9 mouse cellular contexts compared by ENCODE assay signal in the genomic region with DNA sequence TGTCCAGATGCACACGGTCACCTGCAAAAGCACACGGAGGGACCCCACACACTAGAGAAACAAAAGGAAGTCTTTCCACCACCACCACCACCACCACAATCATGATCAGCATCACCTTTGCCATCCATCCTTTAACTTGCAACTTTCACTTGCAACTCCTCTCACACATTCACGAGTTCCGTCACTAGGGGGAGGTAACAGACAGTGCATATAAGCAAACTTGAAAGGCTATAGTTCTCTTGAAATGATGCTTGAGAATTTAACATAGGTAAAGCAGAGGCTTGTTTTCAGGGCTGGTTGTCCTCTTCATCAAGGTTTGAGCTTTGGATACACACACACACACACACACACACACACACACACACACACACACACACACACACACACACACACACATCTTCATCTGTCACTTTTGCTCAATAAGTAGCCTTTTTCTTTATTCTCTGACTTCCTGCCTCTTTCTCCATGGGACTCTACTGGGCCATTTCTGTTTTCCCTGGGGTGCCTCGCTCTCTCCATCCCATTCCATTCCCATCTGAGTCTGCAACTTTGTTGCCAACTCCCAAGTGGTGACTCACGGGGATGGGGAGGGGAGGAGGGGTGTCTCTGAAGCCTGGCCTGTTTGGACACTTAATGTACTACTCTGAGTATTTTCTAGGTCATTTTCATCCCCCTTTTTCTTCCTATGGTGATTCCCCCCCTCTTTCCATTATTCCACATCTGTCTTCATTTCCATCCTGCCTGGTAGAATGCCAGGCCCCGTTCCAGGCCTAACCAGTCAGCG.
A peak's percentile ranks its signal among the peaks of the same experiment; 100 is the strongest.
DNase-seq lines count a peak whose midpoint lies in the region; ATAC-seq and TF ChIP-seq lines count a peak whose summit lies in the region.
"Had no signal": no experiment of that assay in that cellular context is flagged by ENCODE, and none has a peak within 500 bp of the region (broad histone marks: within the 10 kb centered on the region; RNA-seq: fewer than 3 reads in every experiment).

No protein-coding gene starts in this region.

- H3K4me1 ChIP-seq in heart, postnatal 0 days (ENCODE audit: control insufficient read depth, insufficient read depth), result peaks cover 11% of the 10 kb centered on the region

- H3K4me3 ChIP-seq in heart, postnatal 0 days (ENCODE audit: low read depth, low read length), result no peak overlapping the region
- H3K4me3 ChIP-seq: limb, embryonic 13.5 days had no signal

- no peak overlapping the region for H3K27ac ChIP-seq in heart, postnatal 0 days (ENCODE audit: low read depth)
- H3K27ac ChIP-seq: limb, embryonic 13.5 days had no signal

- no peak for ATAC-seq in heart, postnatal 0 days (ENCODE audit: insufficient read depth, low read depth)
- ATAC-seq in megakaryocyte progenitor cell, adult 5-6 weeks (replicated peaks; ENCODE audit: poor library complexity), result peak; percentile 70

- no peaks in the 10 kb centered on the region for H3K27me3 ChIP-seq in heart, postnatal 0 days (ENCODE audit: control insufficient read depth, insufficient read depth, low read length)
- H3K27me3 ChIP-seq in splenic B cell, adult 2 months (ENCODE audit: control insufficient read depth, insufficient read depth, low read length, poor library complexity, severe bottlenecking), result no peaks in the 10 kb centered on the region
- H3K27me3 ChIP-seq: limb, embryonic 13.5 days had no signal

- TF ChIP-seq CTCF in heart, postnatal 0 days (IDR thresholded peaks at IDR 0.05; ENCODE audit: low read depth), result peak; percentile 94

- H3K9ac ChIP-seq in heart, postnatal 0 days (replicated peaks; ENCODE audit: low read depth, low read length), result no peak overlapping the region
- H3K9ac ChIP-seq: limb, embryonic 13.5 days had no signal

- peak; percentile 36 for DNase-seq in adrenal gland, adult 2 months
- DNase-seq in adrenal gland, adult 8-10 months, result no peak
- DNase-seq in WW6 (ENCODE audit: low read depth, low spot score), result peak; percentile 31
- peak; percentile 90 for DNase-seq in embryo, embryonic 10 days (ENCODE audit: low spot score)
- peak; percentile 71 for DNase-seq in heart, postnatal 0 days (ENCODE audit: low spot score)
- DNase-seq in layer of hippocampus, adult 8-10 months (ENCODE audit: low spot score in 2 of 2), result peak; percentile 50 to 67
- peak; percentile 38 for DNase-seq in splenic B cell, adult 2 months (ENCODE audit: low read depth, low spot score)

- TF ChIP-seq EP300 in heart, postnatal 0 days (IDR thresholded peaks at IDR 0.05; ENCODE audit: low read depth), result no peak

- H3K36me3 ChIP-seq in heart, postnatal 0 days (replicated peaks; ENCODE audit: control insufficient read depth, insufficient read depth, low read length), result no peaks in the 10 kb centered on the region
- H3K36me3 ChIP-seq in splenic B cell, adult 2 months (ENCODE audit: control insufficient read depth, insufficient read depth, low read length, poor library complexity, severe bottlenecking), result no peaks in the 10 kb centered on the region

- 44% methylated on average over 8 of the region's 8 CpGs for WGBS in heart, postnatal 0 days

- no peak overlapping the region for H3K4me2 ChIP-seq in heart, postnatal 0 days (ENCODE audit: low read depth, low read length)
- H3K4me2 ChIP-seq: limb, embryonic 13.5 days had no signal

- H3K9me3 ChIP-seq in heart, postnatal 0 days (replicated peaks; ENCODE audit: control insufficient read depth, low read length), result no peaks in the 10 kb centered on the region
- H3K9me3 ChIP-seq: limb, embryonic 13.5 days had no signal
